Mouse (Mus musculus) heart, embryonic 13.5 days (tissue): ENCODE measurements around the gene Eif3c. TPM values are rescaled to one million over a fixed set of nuclear protein-coding genes. Genes with fewer than 3 reads are reported as not detected.

ENCODE experiments used
- microRNA-seq: library from miRNA; unstranded; fragments of <30 nt; microRNA quantifications from one replicate; pipeline ENCODE4, GENCODE M21; 2016
- polyA plus RNA-seq: library from polyadenylated mRNA; unstranded; fragments of >200 nt; fragmentation: Nextera tagmentation; extraction: Ambion mirVana; gene quantifications from 2 replicates; pipeline ENCODE4 v1.2.1, GENCODE M21; 2015

Gene Eif3c
- polyA plus RNA-seq, 1 experiment from 2014 or later = 129 TPM

Small RNAs within 50 kb of the gene (microRNA-seq; reads per million reads assigned to microRNA genes)
- 0.82 reads per million for gene Mir7059

Other genes starting within 250 kb of the Eif3c start
- gene Lat, start 196.8 kb downstream of the Eif3c start, polyA plus RNA-seq = 3.0 and 3.1 TPM in 2 replicates
- gene Spns1, start 189.0 kb downstream of the Eif3c start, polyA plus RNA-seq = 43.7 and 44.9 TPM in 2 replicates
- gene Nfatc2ip, start 169.7 kb downstream of the Eif3c start, polyA plus RNA-seq = 1.0 and 1.7 TPM in 2 replicates
- gene Cd19, start 151.5 kb downstream of the Eif3c start, polyA plus RNA-seq = not detected in 2 replicates
- gene Rabep2, start 137.7 kb downstream of the Eif3c start, polyA plus RNA-seq = 19.1 and 19.4 TPM in 2 replicates
- 1.3 and 2.2 TPM in 2 replicates for gene Atp2a1, start 103.3 kb downstream of the Eif3c start, polyA plus RNA-seq
- gene Sh2b1, start 91.0 kb downstream of the Eif3c start, polyA plus RNA-seq = 40.7 and 41.2 TPM in 2 replicates
- gene Tufm, start 79.0 kb downstream of the Eif3c start, polyA plus RNA-seq = 160 and 181 TPM in 2 replicates
- gene Atxn2l, start 63.0 kb downstream of the Eif3c start, polyA plus RNA-seq = 32.8 and 36.1 TPM in 2 replicates
- gene Apobr, start 18.5 kb upstream of the Eif3c start, polyA plus RNA-seq = 0.15 and 0.33 TPM in 2 replicates
- gene Cln3, start 19.4 kb upstream of the Eif3c start, polyA plus RNA-seq = 19.4 and 22.1 TPM in 2 replicates
- not detected in 2 replicates for gene Il27, start 28.5 kb upstream of the Eif3c start, polyA plus RNA-seq
- gene Nupr1, start 64.5 kb upstream of the Eif3c start, polyA plus RNA-seq = 6.2 and 9.3 TPM in 2 replicates
- 27.7 and 28.8 TPM in 2 replicates for gene Sgf29, start 82.9 kb upstream of the Eif3c start, polyA plus RNA-seq
- 5.8 and 6.2 TPM in 2 replicates for gene Sult1a1, start 110.0 kb upstream of the Eif3c start, polyA plus RNA-seq
- gene Bola2, start 129.0 kb upstream of the Eif3c start, polyA plus RNA-seq = 109 and 124 TPM in 2 replicates
- 6.9 and 7.1 TPM in 2 replicates for gene Slx1b, start 129.4 kb upstream of the Eif3c start, polyA plus RNA-seq
- gene Coro1a, start 141.4 kb upstream of the Eif3c start, polyA plus RNA-seq = 11.8 and 16.6 TPM in 2 replicates
- 57.5 and 65.5 TPM in 2 replicates for gene Mapk3, start 193.2 kb upstream of the Eif3c start, polyA plus RNA-seq
- gene Gdpd3, start 199.9 kb upstream of the Eif3c start, polyA plus RNA-seq = 1.2 and 1.4 TPM in 2 replicates
- gene Ypel3, start 210.5 kb upstream of the Eif3c start, polyA plus RNA-seq = 79.1 and 86.2 TPM in 2 replicates
- gene Tbx6, start 215.1 kb upstream of the Eif3c start, polyA plus RNA-seq = 0.32 and 0.33 TPM in 2 replicates
- gene Ppp4c, start 226.1 kb upstream of the Eif3c start, polyA plus RNA-seq = 151 and 166 TPM in 2 replicates
- 0.29 and 0.32 TPM in 2 replicates for gene Fam57b, start 231.3 kb upstream of the Eif3c start, polyA plus RNA-seq